Mouse (Mus musculus): Measurements from ENCODE around the gene Ptpn6.

The Ptpn6 gene

GRCm38 (mm10) chr6:124724472-124724871 lies 14.0 kb downstream of the Ptpn6 start:
- no peak for DNase-seq

DNA sequence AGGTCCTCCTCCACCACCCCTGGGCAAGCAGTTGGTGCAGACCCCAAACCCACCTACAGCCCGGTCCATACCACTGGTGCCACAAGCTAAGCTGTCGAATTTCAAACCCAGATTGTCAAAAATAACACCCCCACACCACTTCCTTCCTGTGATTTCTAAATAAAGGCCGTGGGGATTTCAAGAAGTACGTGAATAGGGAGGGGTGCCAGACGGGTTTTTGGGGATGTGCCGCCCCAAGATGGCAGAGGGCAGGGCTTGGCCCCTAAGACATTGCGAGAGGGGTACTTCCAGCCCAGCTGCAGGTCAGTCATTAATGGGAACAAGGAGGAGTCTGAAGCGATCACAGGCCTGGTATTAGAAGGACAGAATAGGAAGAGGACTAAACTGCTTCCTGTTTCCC lies 15.0 kb downstream of the Ptpn6 start:
- DNase-seq, result no peak

GRCm38 (mm10) chr6:124722876-124723473 lies 15.5 kb downstream of the Ptpn6 start:
- no peak for DNase-seq

DNA sequence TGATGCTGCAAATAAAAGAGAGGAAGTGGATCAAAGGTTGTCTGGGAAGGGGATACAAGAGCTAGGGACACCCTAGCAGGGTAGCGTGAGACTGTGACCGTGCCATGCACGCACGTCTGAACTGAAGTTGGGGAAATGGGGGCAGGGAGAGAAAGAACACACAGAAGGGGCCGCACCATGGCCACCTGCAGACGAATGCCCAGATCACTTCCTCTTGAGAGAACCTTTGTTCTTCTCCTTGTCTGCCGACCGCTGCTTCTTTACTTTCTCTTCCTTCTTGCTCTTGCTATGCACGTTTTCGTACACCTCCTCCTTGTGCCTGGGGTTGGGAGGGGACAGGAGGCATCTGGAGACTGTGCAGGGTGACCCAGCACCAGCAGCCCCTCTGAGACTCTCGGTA lies 17.6 kb downstream of the Ptpn6 start:
- no peak for DNase-seq

GRCm38 (mm10) chr6:124719354-124719978 lies 19.0 kb downstream of the Ptpn6 start:
- DNase-seq, result no peak

DNA sequence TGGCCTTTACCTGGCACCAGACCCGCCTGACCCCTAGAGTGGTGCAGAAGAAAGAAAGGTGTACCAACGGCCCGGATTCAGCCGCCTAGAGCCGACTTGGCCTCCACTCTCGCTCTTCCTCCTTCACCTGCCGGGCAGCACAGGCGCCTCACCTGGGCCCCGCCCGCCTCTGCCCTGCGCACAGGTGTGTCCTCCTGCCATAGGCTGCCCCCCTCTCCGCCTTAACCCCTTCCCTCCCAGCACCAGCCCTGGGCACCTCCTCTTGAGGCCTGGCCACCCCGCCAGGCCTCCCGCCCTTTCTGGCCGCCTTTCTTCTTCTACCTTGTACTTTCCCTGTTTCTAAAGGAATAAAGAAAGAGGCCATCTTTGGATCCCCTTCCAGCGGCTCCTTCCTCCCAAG lies 19.8 kb downstream of the Ptpn6 start:
- DNase-seq, result peak; percentile 69 to 75

DNA sequence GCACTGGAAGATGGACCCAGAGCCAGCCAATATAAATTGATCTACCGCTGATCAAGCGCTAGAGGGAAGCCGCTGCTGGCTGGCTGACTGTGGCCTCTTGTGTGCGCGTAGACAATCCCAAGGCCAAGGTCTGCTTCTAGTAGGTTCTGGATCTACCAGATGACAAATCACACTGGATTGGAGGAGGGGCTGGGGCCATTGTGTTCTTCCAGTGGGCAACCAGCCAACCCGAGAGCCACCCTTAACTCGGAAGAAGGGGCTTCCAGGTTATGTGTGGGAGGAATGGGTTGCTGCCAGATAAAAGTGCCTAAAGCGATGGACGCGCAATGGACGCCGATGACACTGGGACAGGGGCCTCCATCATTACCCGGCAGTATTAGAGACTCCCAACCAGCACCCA lies 20.5 kb downstream of the Ptpn6 start:
- DNase-seq, result no peak

DNA sequence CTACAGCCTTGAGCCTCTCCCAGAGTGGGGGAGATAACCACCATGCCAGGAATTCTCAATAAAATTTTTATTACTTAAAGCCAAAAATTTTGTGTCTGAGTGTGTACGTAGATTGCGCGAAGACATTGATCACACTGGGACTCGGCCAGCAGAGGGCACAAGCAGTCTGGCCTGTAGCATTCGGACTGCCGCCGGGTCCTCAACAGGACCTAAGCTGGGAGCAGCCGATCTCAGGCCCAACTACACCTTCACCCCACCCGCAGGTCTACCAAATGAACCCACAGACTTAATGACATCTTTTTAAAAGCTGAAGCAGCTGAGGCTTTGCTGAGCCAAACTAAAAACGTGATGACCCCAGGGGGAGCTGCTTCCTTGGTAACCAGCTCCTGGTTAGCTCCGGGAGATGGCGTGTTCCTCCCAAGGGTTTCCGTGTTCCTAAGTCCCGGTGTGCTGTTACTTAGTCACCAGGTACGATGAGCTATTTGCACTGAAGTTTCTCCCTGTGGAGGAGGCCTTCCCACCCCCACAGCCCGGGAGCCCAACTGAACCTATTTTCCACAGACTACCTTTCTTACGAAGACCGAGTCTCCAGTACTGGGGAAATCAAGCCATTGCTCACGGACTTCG lies 21.5 kb downstream of the Ptpn6 start:
- DNase-seq, result peak; percentile 45 to 80

DNA sequence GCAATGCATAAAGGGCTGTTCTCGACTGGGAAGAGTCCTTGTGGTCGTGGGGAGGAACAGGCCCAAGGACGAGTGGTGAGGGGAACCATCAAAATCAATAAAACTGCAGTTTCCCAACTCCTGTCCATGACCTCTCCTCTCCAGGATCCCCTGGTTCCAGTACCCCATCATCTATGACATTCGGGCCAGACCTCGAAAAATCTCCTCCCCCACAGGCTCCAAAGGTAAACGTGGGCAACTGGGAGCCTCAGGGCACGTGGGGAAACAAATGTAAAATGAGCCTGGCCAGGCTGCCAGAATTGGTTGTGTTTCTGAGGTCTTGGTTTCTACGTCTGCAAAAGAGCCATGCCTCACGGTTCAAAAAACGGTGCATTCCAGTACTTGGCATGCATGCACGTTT lies 25.6 kb downstream of the Ptpn6 start:
- no peak for DNase-seq

- peak; percentile 99 for DNase-seq
These were observed 26.4 kb downstream of the Ptpn6 start, which contains the start of the genes Emg1 and Phb2 for GRCm38 (mm10) chr6:124711824-124712782. Gene Emg1, minus strand, starts transcription at chr6:124712178. Gene Phb2, plus strand, starts transcription at chr6:124712336.

DNA sequence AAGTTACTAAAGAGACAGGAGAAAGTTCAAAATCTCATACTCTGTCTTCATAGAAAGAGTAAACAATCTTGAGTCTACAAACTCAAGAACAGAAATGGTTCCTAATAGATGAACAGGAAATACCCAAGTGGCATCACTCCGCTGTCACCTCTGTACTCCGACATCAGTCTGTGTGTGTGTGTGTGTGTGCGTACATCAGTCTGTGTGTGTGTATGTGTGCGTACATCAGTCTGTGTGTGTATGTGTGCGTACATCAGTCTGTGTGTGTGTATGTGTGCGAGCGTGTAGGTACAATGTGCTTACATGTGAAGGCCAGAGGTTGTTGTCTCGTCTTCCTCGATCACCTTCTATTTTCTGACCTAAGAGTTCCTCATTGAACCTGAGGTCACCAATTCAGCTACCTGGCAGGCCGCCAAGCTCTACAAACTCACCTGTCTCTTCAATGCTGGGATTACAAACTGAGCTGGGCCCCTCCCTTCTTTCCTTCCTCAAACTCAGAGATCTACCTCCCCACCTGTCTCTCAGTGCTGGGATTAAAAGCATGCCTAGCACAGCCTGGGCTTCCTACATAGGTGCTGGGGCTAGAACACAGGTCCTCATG lies 30.1 kb downstream of the Ptpn6 start:
- DNase-seq, result no peak

DNA sequence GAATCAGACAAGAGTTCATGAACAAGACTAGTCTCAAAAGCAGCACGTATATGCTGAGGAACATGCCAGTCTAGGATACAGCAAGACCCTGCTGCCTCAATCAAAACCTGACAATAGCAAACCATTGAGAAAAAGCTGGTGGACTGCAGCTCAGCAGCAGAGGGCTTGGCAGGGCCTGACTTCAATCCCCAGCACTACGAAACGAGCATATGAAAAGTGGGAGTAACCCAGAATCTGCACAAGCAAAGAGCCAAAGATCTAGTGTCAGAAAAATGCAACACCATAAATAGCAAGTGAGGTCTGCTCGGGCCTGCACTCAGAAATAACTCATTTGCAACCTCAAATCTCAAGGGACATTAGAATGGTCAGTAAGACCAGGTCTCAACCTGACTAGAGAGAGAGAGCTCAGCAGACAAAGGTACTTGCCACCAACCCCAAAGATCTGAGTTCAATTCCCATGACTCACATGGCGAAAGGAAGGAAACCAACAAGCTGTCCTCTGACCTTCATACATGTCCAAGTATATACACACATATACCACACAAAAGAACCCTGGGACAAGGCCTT lies 32.4 kb downstream of the Ptpn6 start:
- DNase-seq, result no peak

DNA sequence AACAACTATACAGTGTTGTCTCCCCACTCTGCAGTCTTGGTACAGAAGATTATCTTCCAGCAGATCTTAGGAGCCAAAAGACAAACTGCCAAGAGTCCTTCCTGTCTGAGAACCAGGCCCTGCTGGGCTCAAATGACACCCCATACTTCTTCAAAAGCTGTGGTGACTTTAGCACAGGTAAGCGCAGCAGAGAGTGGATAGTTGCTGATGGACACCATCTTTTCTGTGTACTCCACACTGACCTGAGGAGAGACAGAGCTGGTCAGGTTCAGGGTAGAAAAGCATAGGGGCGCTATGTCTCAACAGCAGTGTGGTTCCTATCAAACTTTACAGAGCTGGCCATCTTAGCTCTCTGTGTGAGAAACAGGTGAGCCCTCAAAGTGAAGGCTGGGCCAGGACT lies 34.1 kb downstream of the Ptpn6 start:
- DNase-seq, result no peak

GRCm38 (mm10) chr6:124703789-124704188 lies 34.7 kb downstream of the Ptpn6 start:
- DNase-seq, result no peak

- peak; percentile 75 to 87 for DNase-seq
These were observed 35.8 kb downstream of the Ptpn6 start for GRCm38 (mm10) chr6:124702784-124703103.

DNA sequence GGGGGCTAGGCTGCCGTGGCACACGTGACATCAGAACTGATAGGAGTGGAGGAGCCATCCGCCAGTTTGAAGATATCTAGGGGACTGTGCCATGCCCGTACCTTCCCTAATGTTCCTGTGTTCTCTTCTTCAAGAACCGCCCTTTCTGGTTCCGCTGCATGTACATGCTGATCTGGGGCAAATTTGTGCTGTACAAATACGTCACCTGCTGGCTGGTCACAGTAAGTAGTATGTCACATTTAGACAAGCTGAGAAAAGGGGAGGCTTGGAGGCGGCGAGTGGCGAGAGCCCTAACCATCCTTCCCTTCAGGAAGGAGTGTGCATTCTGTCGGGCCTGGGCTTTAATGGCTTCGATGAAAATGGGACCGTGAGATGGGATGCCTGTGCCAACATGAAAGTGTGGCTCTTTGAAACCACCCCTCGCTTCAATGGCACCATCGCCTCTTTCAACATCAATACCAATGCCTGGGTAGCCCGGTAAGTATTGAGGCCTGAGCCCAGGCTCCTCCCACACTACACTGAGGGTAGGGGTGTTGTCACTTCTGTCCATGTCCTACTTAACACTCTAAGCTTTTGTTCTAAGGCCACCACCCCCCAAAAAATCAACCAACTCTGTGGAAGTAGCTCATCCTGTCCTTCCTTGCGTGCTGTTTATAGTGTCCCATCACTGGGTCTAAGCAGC lies 36.3 kb downstream of the Ptpn6 start:
- no peak for DNase-seq

DNA sequence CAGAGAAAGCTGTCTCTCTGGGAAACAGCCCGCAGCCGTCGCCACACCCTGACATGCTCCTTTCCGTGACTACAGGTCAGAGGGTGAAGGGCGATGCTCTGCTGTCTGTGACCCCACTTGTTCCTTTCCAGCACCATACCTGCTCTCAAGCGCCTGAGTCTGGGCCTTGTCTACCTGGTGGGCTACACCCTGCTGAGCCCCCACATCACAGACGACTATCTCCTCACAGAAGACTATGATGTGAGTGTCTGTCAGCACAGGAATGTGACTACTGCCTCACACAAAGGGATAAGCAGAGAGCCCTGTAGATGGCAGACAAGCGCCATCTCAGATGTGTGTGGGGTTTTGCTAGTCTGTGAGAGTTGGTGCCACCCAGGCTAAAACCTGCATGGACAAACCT lies 37.2 kb downstream of the Ptpn6 start:
- peak in 1 of 2 experiments; percentile 41 for DNase-seq

DNA sequence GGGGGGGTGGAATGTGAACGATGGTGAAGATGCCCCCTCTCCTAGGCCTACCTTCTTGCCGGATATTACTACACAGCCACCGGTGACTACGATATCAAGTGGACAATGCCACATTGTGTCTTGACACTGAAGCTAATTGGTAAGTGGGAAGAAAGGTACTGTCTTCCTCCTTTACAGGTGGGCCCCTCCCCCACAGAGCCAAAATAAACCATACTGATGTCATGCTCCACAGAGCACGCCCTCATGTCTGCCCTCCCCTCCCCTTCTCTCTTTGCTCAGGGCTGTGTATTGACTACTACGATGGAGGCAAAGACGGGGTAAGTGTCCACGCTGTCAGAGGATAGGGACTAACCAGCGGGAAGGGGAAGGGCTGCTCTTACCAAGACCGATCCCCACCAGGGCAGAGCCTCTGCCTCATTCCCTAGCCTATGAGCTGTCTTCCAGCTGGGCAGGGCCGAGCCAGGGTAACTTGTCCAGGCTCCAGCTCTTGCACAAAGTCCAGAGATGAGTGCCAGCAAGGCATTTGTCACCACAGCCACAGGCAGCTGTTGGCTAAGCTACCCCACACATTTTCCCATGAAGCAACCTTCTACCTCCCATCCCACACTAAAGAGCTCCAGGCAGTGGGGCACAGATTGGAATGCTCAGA lies 38.4 kb downstream of the Ptpn6 start:
- DNase-seq, result peak; percentile 70 to 78

DNA sequence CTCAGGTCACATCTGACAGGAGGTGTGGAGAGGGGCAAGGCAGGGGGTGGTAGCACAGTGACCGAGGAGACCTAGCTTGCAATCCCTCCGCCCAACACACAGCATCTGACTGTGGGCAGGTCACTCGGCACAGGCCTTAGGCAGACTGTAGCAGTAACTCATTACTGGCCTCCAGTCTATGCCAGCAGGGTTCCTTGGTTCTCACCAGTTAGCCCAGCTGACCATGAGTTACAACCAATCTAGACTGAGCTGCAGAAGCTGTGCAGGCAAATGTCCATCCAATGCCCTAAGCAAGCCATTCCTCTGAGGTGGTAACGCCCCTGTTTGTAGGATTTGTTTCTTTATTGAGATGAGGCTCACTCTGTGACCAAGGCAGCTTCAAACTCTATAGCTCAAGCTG lies 39.1 kb downstream of the Ptpn6 start:
- no peak for DNase-seq

- DNase-seq, result no peak
These were observed 39.8 kb downstream of the Ptpn6 start for GRCm38 (mm10) chr6:124698751-124699150.

- DNase-seq, result no peak
These were observed 41.9 kb downstream of the Ptpn6 start for GRCm38 (mm10) chr6:124696441-124697150.
